ENCODE assay signal across 9 mouse cellular contexts in genomic region chr1:130902505-130902904, GRCm38 (mm10).
"Had no signal": no experiment of that assay in that cellular context is flagged by ENCODE, and none has a peak within 500 bp of the region (broad histone marks: within the 10 kb centered on the region; RNA-seq: fewer than 3 reads in every experiment).

No protein-coding gene starts in this region.

- DNase-seq: kidney, postnatal 25 days; layer of hippocampus, postnatal 36 days; left cerebral cortex, postnatal 4 days; liver, postnatal 0 days; lung, embryonic 14.5 days; right cerebral cortex, adult 18-20 months; right cerebral cortex, postnatal 14 days; right cerebral cortex, postnatal 4 days; thymus, postnatal 36 days had no signal
